Mouse (Mus musculus) heart, adult 2 months (tissue): ENCODE measurements around the gene Itpr1. TPM values are rescaled to one million over a fixed set of nuclear protein-coding genes. Genes with fewer than 3 reads are reported as not detected.

Source experiments
- DNase-seq, 2 experiments: peaks; one replicate each; pipeline ENCODE4 v3.0.0; 2021
- H3K27ac ChIP-seq: fragments of 200-600 bp; 2 replicates; pipeline ENCODE4 v1.8.1; 2022
- H3K27me3 ChIP-seq: fragments of 200-500 bp; 2 replicates; pipeline ENCODE4 v1.6.1; 2012; ENCODE audit warnings: mild to moderate bottlenecking, low read length, inconsistent platforms, mixed read lengths; ENCODE audit not compliant: control insufficient read depth, insufficient read depth
- H3K36me3 ChIP-seq: fragments of 200-500 bp; 2 replicates; pipeline ENCODE4 v1.6.1; 2012; ENCODE audit warnings: low read length, inconsistent platforms; ENCODE audit not compliant: control insufficient read depth, insufficient read depth
- H3K4me1 ChIP-seq: fragments of 200-500 bp; 2 replicates; pipeline ENCODE4 v1.6.1; 2011; ENCODE audit warnings: low read length; ENCODE audit not compliant: control insufficient read depth, insufficient read depth
- H3K4me3 ChIP-seq: fragments of 200-600 bp; 2 replicates; pipeline ENCODE4 v1.8.1; 2022
- H3K79me2 ChIP-seq: fragments of 200-500 bp; replicated peaks from 2 replicates; pipeline ENCODE4 v1.6.1; 2012; ENCODE audit warnings: mild to moderate bottlenecking, inconsistent platforms, low read length, moderate library complexity, mixed read lengths; ENCODE audit not compliant: control insufficient read depth, insufficient read depth
- H3K9ac ChIP-seq: fragments of 200-500 bp; 2 replicates; pipeline ENCODE4 v1.6.1; 2012; ENCODE audit warnings: low read depth, mild to moderate bottlenecking, control low read depth, inconsistent platforms, low read length, mixed read lengths
- CTCF ChIP-seq: fragments of 200-600 bp; IDR thresholded peaks from 2 replicates; pipeline ENCODE4 v1.8.1; 2022; ENCODE audit warnings: antibody characterized with exemption, mild to moderate bottlenecking, moderate library complexity
- EP300 ChIP-seq: fragments of 200-500 bp; IDR thresholded peaks from 2 replicates; pipeline ENCODE4 v1.6.1; 2011; ENCODE audit warnings: low read depth, low read length, control low read depth; ENCODE audit not compliant: insufficient read depth
- POLR2A ChIP-seq: fragments of 200-500 bp; IDR thresholded peaks from 2 replicates; pipeline ENCODE4 v1.6.1; 2011; ENCODE audit warnings: mild to moderate bottlenecking, low read depth, low read length, control low read depth; ENCODE audit not compliant: insufficient read depth
- WGBS: fragments of 180-500 bp; shearing (Covaris S2); methylation state at CpG from one replicate; pipeline ENCODE4 v1.1.7; 2018; 5-methylcytosine and 5-hydroxymethylcytosine counted together
- intact Hi-C: fragments of 180-260 bp; cut with DNase I; formaldehyde crosslinking; loops from one replicate; pipeline ENCODE4 v1.15.1; 2025
- polyA plus RNA-seq: library from polyadenylated mRNA; depleted of rRNA; stranded (reverse); fragments of >200 nt; gene quantifications from 2 replicates; pipeline ENCODE4 v1.2.3, GENCODE M21; 2012
- total RNA-seq, 2 experiments: library from RNA; stranded (reverse); gene quantifications; 2 replicates each; pipeline ENCODE4 v1.2.3; 2021

Itpr1 gene
- total and polyA plus RNA-seq, 3 experiments, result 14.0 to 47.6 (median 37.9) TPM

- H3K27me3 ChIP-seq, result no peaks in the 10 kb centered on the region
- intact Hi-C loops, result no loop called here
- DNase-seq, result no peak
- peaks cover 2% of the 10 kb centered on the region; the same call in 1 of the 2 replicates for H3K36me3 ChIP-seq
- no peak overlapping the region for H3K27ac ChIP-seq
- TF ChIP-seq EP300 (no peak), POLR2A (no peak), CTCF (no peak)
- no peaks in the 10 kb centered on the region for H3K79me2 ChIP-seq
- H3K4me1 ChIP-seq, result no peaks in the 10 kb centered on the region
- 76% methylated on average over 8 of the region's 8 CpGs for WGBS
- no peak overlapping the region for H3K4me3 ChIP-seq
- H3K9ac ChIP-seq, result no peak overlapping the region
These were observed 191.8 kb downstream of the Itpr1 start for GRCm38 (mm10) chr6:108404736-108405135.

DNA sequence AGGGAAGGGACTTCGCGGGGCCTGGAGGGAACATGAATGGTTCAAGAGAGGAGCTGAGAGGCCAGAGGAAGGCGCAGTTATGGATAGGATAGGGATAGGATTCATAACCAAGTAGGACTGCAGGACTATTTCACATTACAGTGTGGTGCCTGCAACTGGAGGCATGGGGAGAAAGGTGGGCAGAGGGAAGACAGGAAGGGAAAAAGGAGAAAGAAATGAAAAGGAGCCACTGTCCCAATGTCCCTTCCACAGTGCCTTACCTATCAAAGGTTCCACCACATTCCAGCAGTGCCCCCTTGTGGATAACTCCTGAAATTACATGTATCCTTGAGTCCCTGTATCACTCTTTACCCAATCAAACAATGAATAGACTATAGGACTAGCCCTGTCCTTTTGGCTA lies 195.2 kb downstream of the Itpr1 start:
- Histone ChIP-seq H3K79me2 (no peaks in the 10 kb centered on the region), H3K4me1 (no peaks in the 10 kb centered on the region), H3K27ac (no peak overlapping the region), H3K36me3 (peaks cover 2% of the 10 kb centered on the region; the same call in 1 of the 2 replicates), H3K27me3 (no peaks in the 10 kb centered on the region), H3K4me3 (no peak overlapping the region), H3K9ac (no peak overlapping the region)
- DNase-seq, result peak; percentile 29 to 35
- WGBS, result 91% methylated on average over 3 of the region's 3 CpGs
- no peak for TF ChIP-seq POLR2A
- peak; percentile 93 for TF ChIP-seq CTCF
- TF ChIP-seq EP300, result 0 out of 2 replicates have a peak, but pooled peaks have one; percentile 27
- intact Hi-C loops, result loop anchor here (1.0 kb wide), 1 partner anchor 310 kb away; no protein-coding TSS in a partner anchor

GRCm38 (mm10) chr6:108408726-108409125 lies 195.8 kb downstream of the Itpr1 start:
- no peaks in the 10 kb centered on the region for H3K79me2 ChIP-seq
- DNase-seq, result no peak
- intact Hi-C loops, result loop anchor here (1.0 kb wide), 1 partner anchor 310 kb away; no protein-coding TSS in a partner anchor
- H3K9ac ChIP-seq, result no peak overlapping the region
- H3K36me3 ChIP-seq, result peaks cover 2% of the 10 kb centered on the region; the same call in 1 of the 2 replicates
- no peaks in the 10 kb centered on the region for H3K4me1 ChIP-seq
- TF ChIP-seq EP300, result no peak
- TF ChIP-seq CTCF, result no peak
- no peak for TF ChIP-seq POLR2A
- 84% methylated on average over 5 of the region's 5 CpGs for WGBS
- H3K4me3 ChIP-seq, result no peak overlapping the region
- no peak overlapping the region for H3K27ac ChIP-seq
- H3K27me3 ChIP-seq, result no peaks in the 10 kb centered on the region

GRCm38 (mm10) chr6:108410771-108411170 lies 197.9 kb downstream of the Itpr1 start:
- intact Hi-C loops, result no loop called here
- DNase-seq, result peak; percentile 45 to 52
- peaks cover 5% of the 10 kb centered on the region for H3K36me3 ChIP-seq
- no peak overlapping the region for H3K27ac ChIP-seq
- no peak overlapping the region for H3K4me3 ChIP-seq
- TF ChIP-seq POLR2A (no peak), CTCF (no peak), EP300 (no peak)
- WGBS, result 72% methylated on average over 16 of the region's 16 CpGs
- no peaks in the 10 kb centered on the region for H3K79me2 ChIP-seq
- H3K4me1 ChIP-seq, result no peaks in the 10 kb centered on the region
- H3K27me3 ChIP-seq, result no peaks in the 10 kb centered on the region
- no peak overlapping the region for H3K9ac ChIP-seq

DNA sequence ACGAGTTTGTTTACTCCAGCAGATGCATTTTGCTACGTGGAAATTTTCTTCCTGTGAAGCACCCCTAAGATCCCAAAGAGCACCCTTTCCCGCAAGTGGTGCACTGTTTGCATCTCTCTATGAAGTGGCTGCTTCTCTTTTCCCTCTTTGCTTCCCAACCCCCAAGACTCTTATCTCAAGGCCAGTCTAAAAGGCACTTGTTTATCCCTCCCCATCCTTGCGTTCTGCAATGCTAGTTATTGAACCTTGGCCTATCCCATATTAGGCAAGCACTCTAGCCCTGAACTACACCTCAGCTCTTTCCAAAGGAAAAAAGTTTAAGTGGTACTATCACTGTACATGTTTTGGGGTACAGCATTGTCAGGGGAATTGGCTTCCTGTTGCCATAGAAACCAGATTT lies 198.3 kb downstream of the Itpr1 start:
- Histone ChIP-seq H3K9ac (no peak overlapping the region), H3K27ac (no peak overlapping the region), H3K4me3 (no peak overlapping the region), H3K27me3 (no peaks in the 10 kb centered on the region), H3K36me3 (peaks cover 5% of the 10 kb centered on the region), H3K4me1 (no peaks in the 10 kb centered on the region), H3K79me2 (no peaks in the 10 kb centered on the region)
- WGBS, result 82% methylated on average over 4 of the region's 4 CpGs
- DNase-seq, result no peak
- intact Hi-C loops, result no loop called here
- TF ChIP-seq POLR2A, result no peak
- no peak for TF ChIP-seq EP300
- TF ChIP-seq CTCF, result no peak

DNA sequence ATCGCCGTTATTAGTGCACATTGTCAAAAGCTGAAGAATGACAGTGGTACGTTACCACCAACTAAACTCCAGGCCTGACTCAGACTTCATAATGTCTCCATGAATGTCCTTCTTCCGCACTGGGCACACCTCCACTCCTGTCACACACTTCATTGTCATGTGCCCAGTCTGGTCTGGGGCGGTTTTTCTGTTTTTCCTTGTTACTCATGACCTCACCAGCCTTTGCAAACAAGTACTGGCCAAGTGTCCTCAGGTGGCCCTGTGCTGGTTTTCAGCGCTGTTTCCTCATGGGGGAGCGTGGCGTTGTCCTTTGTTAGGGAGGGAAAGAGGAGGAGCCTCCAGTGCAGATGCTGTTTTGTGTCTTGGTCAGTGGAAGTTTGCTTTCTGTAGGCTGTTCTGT lies 200.1 kb downstream of the Itpr1 start:
- H3K4me1 ChIP-seq, result no peaks in the 10 kb centered on the region
- no peak for DNase-seq
- no peaks in the 10 kb centered on the region for H3K79me2 ChIP-seq
- no peak overlapping the region for H3K9ac ChIP-seq
- H3K4me3 ChIP-seq, result no peak overlapping the region
- WGBS, result 59% methylated on average over 8 of the region's 8 CpGs
- H3K27ac ChIP-seq, result no peak overlapping the region
- H3K27me3 ChIP-seq, result no peaks in the 10 kb centered on the region
- TF ChIP-seq EP300, result no peak
- no peak for TF ChIP-seq CTCF
- TF ChIP-seq POLR2A, result no peak
- peaks cover 5% of the 10 kb centered on the region for H3K36me3 ChIP-seq
- intact Hi-C loops, result no loop called here

DNA sequence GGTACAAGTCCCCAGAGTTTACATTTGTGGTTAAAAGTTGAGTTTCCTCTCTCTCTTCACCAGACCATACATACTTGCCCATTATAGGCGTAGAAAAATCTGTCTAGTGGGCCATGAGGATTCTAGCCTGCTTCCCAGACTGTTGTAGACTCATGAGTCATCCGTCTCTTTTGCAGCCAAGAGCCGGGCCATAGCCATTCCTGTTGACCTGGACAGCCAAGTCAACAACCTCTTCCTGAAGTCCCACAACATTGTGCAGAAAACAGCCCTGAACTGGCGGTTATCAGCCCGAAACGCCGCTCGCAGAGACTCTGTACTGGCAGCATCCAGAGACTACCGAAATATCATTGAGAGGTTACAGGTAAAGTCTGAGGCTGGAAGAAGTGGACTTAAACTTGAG lies 200.7 kb downstream of the Itpr1 start:
- intact Hi-C loops, result no loop called here
- Histone ChIP-seq H3K4me3 (no peak overlapping the region), H3K27me3 (no peaks in the 10 kb centered on the region), H3K27ac (no peak overlapping the region), H3K36me3 (peaks cover 3% of the 10 kb centered on the region), H3K4me1 (no peaks in the 10 kb centered on the region), H3K9ac (no peak overlapping the region), H3K79me2 (no peaks in the 10 kb centered on the region)
- no peak for TF ChIP-seq POLR2A
- DNase-seq, result no peak
- WGBS, result 73% methylated on average over 9 of the region's 9 CpGs
